Mouse (Mus musculus): ENCODE measurements around the gene Pkn1.

Gene Pkn1

DNA sequence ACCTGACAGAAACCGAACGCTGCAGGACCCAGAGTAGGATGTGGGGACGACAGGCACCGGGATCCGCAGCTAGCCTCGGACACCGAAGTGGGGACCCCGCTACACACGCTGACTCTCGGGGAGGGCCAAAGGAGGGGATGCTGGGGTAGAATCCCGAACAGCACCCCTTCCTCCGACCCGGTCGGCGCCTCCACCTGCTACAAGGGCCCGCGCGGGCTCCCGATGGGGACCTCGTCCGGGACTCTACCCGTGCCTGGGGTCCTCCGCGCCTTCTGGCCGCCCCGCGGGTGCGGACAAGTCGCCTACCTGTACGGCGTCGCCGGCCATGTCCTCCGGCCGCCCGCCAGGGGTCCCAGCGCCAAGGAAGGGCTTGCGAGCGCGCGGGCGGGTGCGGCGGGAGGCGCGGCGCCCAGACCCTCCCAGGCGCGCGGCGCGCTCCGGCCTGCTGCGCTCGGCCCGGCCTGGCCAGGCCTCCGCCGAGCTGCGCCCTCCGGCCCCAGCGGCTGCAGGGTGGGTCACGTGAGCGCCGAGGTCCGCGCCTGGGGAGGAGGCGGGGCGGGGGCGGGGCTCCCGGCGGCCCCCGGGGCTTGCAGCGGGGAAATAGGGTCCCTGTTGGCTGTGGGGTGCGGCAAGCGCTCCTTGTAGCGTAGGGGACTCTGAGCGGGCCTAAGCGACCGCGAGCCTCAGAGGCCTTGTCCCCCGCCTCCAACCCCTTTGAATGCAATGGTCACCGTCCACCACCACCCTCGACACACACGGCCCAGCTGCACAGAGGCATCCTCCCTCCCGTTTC, at the start of gene Pkn1:
TSS of gene Pkn1 (minus strand) at position 519 of the 793 bp plus-strand sequence.
- peak; percentile 83 for DNase-seq

- peak; percentile 91 for DNase-seq
Measured at GRCm38 (mm10) chr8:83748708-83749107, 49.7 kb upstream of the Pkn1 start.

DNA sequence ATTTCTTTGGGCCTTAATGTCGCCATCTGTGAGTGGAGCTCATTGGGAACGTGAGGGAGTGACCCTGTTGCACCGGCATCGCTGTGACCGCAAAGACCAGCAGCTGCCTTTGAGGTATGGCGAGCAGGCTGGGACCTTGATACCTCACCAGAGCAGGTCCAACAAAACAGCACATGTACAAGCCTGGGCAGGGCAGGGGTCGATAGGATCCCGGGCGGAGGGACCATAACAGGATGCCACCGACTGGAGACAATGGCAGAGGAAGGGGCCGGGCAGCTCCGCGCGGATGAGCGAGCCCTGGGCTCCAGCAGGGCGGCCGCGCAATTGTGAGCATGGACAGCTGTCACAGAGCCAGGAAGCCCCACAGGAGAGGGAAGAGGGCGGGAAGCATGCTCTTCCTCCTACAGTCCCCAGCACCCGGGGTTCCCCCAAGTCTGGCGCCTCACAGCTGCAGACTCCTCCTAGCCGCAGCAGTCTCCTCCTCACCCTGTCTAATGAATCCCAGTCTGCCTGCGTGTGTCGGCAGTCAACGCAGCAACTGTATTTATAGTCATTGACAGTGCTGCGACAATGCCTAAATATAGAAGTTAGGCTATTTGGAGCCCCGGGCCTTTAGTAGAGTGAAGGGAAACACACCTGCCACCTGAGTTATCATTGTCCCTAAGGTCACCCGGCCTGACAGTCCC, 48.8 kb upstream of the Pkn1 start:
- peak; percentile 74 for DNase-seq

DNA sequence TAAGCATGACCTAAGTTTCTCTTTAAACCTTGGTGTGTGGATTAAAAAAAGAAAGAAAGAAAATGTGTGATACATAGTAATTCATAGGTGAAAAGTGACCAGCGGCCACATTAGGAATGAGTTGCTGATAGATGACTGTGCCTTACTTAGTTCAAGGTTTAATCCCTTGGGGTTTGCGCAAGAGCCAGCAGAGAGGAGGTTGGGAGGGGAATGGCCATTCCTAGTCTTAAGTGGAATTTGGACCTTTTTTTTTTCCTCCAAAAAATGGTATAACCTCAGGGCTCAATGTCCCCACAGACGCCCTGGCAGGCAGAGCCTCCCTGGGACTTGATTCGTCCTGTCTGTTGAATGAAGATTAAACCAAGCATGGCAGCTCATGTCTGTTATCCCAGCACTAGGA, 45.1 kb upstream of the Pkn1 start:
- DNase-seq, result no peak

GRCm38 (mm10) chr8:83742968-83743367, 44.0 kb upstream of the Pkn1 start:
- DNase-seq, result no peak

GRCm38 (mm10) chr8:83741849-83742655, 43.1 kb upstream of the Pkn1 start:
- DNase-seq, result peak; percentile 51

DNA sequence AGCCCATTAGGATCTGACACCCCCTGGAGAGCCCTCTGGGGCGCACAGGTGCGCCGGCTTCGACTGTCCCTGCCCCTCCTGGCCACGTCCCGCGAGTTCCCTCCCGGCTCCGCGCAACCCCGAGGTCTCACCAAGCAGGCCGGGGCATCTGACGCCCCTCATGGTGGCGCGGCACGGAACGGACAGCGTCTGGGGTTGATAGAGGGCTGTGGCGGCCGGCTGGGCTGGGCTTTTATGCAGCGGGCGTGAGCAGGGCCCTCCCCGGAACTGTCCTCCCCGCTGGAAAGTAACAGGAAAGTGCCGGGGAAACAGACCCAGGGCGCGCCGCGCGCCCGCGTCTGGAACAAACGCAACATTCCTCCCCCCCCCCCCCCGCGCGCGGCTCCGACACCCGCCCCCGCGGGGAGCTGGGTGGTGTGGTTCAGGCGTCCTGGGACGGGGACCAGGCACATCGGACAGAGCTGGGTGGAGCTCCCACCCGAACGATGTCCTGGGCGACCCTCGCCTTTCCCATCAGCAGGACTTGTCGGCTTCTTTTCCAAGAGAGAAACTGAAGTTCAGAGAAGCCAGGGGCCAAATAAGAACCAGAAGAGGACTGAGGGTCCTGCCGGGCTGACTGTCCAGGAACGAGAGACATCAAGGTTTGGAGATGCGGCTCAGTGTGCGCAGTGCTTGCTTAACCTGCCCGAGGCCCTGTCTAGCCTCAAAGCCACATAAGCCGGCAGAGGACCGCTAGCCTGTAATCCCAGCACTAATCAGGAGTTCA, 42.2 kb upstream of the Pkn1 start, which contains the start of gene Adgre5:
TSS of gene Adgre5 (minus strand) at position 351 of the 766 bp plus-strand sequence.
- peak; percentile 77 for DNase-seq

DNA sequence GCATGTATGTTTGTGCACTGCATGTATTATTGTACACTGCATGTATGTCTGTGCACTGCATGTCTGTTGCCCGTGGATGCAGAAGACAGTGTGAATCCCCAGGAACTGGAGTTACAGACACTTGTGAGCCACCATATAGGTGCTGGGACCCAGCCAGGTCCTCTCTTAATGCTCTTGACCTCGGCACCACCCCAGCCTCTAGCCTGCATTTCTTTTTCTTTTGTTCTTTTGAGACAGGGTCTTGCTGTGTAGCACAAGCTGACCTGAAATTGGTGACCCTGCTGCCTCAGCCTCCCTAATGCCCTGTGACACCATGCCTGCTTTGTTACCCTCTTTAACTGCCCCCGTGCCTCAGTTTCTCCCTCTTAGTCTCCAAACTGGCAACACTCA, 41.6 kb upstream of the Pkn1 start:
- peak; percentile 46 for DNase-seq

DNA sequence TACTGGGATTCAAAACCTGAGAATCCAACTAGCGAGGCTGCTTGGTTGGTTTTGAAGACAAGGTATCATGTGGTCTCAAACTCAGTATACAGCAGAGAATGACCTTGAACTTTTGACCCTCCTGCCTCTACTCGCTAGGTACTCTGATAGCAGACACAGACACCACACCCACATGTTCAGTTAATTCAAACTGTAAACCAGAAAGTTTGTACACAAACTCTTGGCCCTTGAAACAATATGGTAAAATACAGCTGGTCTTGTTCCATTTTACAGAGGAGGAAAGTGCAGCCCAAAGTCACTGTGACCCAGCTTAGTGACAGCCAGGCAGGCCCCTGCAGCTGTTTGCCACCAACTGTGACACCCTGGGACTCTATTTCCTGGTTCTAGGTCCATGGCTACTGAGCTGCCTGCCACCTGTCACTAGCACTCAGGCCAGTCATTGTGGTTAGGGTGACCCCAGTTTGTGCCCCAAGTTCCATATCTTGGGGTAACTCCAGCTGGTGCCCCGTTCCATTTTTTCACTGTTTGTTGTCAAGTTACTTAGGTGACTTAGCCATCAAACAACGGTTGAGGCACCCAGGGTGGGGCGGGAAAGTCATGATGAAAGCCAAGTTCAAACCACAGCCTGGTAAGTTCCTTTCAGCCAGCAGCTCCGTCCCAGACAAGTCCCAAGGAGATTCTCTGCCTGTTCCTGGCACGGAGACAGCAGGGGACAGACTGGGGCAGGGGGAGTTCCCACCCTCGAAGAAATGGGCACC, 40.9 kb upstream of the Pkn1 start:
- DNase-seq, result peak; percentile 80

DNA sequence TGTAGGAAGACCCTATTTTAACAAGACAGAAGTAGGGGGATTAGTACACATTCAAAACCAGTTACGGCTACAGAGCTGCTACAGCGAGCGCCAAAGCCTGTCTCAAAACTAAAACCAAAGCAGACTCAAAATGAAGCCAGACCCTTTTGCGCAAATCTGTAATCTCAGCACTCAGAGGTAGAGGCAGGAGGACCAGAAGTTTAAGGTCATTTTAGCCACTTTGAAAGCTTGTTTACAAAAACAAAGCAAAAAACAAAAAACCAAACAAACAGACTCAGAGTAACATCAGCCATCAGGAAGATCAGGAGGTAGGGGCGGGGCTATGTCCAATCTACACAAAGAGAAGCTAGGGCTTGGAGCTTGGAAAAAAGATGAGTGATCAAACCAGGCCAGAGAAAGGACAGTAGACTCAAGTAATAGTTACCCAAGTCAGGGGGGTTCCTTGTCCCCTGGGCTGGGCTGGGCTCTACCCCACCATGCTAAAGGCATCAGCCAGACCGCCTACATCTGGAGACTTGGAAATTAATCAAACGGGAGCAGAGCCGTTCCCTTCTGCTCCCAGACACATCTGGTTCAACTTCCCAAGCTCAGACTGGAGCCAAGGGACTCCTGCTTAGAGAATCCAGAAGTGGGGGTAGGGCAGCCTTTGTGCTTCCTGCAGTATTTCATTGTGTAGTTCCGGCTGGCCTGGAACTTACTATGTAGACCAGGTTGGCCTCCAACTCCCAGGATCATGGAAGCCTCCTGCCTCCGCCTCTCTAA, 40.2 kb upstream of the Pkn1 start:
- no peak for DNase-seq

- DNase-seq, result no peak
Measured at GRCm38 (mm10) chr8:83737852-83738562, 39.0 kb upstream of the Pkn1 start.

- peak; percentile 39 for DNase-seq
Measured at GRCm38 (mm10) chr8:83737346-83737745, 38.4 kb upstream of the Pkn1 start.

- DNase-seq, result peak; percentile 88
Measured at GRCm38 (mm10) chr8:83736681-83737080, 37.7 kb upstream of the Pkn1 start.

DNA sequence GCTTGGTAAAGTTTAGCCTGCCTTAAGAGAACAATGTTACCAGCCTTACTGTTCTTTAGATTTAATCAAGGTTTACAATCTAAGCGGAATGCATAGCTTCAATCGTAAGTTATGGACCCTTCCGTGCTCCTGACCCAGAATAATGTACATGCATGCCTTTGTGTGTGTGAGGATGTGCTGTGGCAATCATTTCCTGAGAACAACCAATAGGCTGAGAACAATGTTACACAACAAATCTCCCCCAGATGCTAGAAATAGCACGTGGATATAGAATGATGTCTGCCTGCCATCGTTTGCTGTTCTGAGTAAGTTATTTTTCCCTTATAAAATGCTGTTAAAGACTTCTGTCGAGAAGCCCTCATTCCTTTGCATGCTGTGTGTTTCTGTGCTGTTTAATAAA, 33.9 kb upstream of the Pkn1 start:
- no peak for DNase-seq

- no peak for DNase-seq
Measured at GRCm38 (mm10) chr8:83731906-83732305, 32.9 kb upstream of the Pkn1 start.

- peak; percentile 71 for DNase-seq
Measured at GRCm38 (mm10) chr8:83729009-83729807, 30.2 kb upstream of the Pkn1 start.

DNA sequence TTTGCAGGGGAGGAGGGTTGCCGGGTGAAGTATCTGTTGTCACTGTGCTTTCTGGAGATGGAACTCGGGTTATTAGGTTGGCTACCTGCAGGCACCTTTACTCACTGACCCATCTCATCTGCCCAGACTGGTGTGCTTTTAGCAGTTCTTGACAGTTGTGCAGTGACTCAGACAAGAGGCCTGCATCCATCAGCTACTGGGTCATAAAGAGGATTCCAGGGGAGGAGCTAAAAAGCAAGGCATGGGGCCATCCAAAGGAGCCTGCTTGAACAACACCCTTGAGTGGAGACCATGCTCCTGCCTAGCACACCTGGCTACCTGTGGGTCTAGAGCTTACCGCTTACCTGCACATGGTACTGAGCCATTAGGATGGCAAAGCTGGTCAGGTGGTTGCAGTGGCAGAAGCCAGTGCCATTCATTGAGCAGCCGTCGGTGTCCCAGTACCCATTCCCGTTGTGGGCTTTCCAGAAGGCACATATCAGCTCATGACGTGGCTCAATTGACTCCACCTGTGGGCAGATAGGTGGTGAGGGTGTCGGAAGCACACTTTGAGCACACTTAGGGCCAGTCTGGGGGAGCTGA, 26.6 kb upstream of the Pkn1 start:
- DNase-seq, result no peak

DNA sequence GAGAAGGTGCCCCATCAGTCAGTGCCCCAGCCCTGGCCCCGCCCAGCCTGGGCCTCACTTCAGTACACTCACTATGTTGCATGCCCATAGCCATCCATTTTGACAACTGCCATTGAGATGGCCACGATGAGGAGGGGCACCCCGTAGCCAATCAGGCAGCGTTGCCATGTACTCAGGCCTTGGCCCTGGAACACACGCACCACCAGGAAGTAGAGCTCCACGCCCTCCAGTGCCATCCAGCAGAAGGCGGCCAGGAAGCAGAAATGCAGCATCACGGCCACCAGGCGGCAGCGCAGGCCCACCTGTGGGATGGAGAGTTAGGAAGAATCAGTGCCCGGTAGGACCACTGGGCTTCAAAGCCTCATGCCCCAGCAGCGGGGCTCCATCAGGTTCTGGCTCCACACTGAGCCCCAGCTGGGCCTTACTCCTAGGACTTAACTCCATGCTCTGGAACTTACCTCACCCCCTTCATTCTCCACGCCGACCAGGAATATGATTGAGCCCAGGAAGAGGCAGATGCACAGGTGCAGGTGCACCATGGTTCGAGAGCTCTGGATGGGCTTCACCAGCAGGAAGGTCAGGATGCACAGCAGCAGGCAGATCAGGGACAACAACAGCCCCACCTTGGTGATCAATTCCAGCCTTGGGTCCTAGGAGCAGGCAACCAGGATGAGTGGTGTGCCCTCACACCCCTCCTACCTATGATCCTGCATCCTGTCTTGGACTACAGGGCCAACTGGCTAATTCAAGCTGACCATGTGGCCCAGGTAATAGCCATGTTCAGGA, 25.9 kb upstream of the Pkn1 start:
- peak; percentile 90 for DNase-seq

Data from thymus, postnatal 14 days (tissue).